ENCODE assay signal across 16 mouse cellular contexts in the genomic region with DNA sequence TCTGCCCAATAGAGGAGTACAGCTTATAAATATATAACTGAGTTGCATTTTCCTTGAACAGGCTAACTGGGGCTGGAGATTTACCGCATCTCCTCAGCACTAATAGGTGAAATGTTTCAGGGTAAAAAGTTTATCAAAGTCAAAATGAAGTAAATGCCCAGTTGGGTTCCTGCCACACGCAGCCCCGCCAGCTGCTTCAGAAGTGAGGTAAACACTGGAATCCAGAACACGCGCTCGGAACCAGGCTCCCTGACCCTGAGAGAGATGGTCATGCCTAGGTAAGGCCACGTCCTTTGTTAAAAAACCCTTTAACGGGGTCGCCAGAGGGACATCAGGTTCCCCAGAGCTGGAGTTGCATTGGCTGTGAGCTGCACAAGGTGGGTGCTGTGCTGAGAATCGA.
"Had no signal": no experiment of that assay in that cellular context is flagged by ENCODE, and none has a peak within 500 bp of the region (broad histone marks: within the 10 kb centered on the region; RNA-seq: fewer than 3 reads in every experiment).

No protein-coding gene starts in this region.

- ATAC-seq: liver, embryonic 12.5 days had no signal

- H3K27me3 ChIP-seq: limb, embryonic 15.5 days; liver, embryonic 12.5 days; neural tube, embryonic 15.5 days had no signal

- H3K4me3 ChIP-seq: limb, embryonic 15.5 days; liver, embryonic 12.5 days; midbrain, embryonic 10.5 days; myocyte; neural tube, embryonic 15.5 days had no signal

- H3K9me3 ChIP-seq: limb, embryonic 15.5 days; liver, embryonic 12.5 days; midbrain, embryonic 10.5 days; neural tube, embryonic 15.5 days had no signal

- H3K27ac ChIP-seq: limb, embryonic 15.5 days; liver, embryonic 12.5 days; midbrain, embryonic 10.5 days; neural tube, embryonic 15.5 days; stomach, postnatal 0 days had no signal

- H3K9ac ChIP-seq: limb, embryonic 15.5 days; liver, embryonic 12.5 days; lung, embryonic 14.5 days; neural tube, embryonic 15.5 days had no signal

- H3K4me2 ChIP-seq: limb, embryonic 15.5 days; liver, embryonic 12.5 days; lung, embryonic 14.5 days; neural tube, embryonic 15.5 days had no signal

- H3K4me1 ChIP-seq: limb, embryonic 15.5 days; liver, embryonic 12.5 days; midbrain, embryonic 10.5 days; neural tube, embryonic 15.5 days had no signal

- DNase-seq: kidney, postnatal 36 days; layer of hippocampus, adult 9-11 months; layer of hippocampus, postnatal 36 days; lung, embryonic 14.5 days; lung, postnatal 10 days; lung, postnatal 4 days; midbrain, embryonic 14.5 days; right cerebral cortex, adult 18-20 months; right cerebral cortex, postnatal 25 days; thymus, postnatal 4 days had no signal
